In genomic region chr15:3332517-3332916, GRCm38 (mm10) we compare ENCODE assay signal across 37 mouse cellular contexts. TPM values are rescaled to one million over a fixed set of nuclear protein-coding genes. Genes with fewer than 3 reads are reported as not detected.
DNase-seq lines count a peak whose midpoint lies in the region; ATAC-seq and TF ChIP-seq lines count a peak whose summit lies in the region.
"Had no signal": no experiment of that assay in that cellular context is flagged by ENCODE, and none has a peak within 500 bp of the region (broad histone marks: within the 10 kb centered on the region; RNA-seq: fewer than 3 reads in every experiment).

No protein-coding gene starts in this region.

- H3K36me3 ChIP-seq in heart, adult 2 months (ENCODE audit: control insufficient read depth, insufficient read depth, low read length): peaks cover 11% of the 10 kb centered on the region
- H3K36me3 ChIP-seq in heart, embryonic 11.5 days (ENCODE audit: control insufficient read depth, insufficient read depth, low read length): peaks cover 5% of the 10 kb centered on the region; the same call in 1 of the 2 replicates
- H3K36me3 ChIP-seq in forebrain, embryonic 16.5 days (ENCODE audit: control insufficient read depth, insufficient read depth): no peaks in the 10 kb centered on the region
- H3K36me3 ChIP-seq: hindbrain, embryonic 12.5 days; limb, embryonic 10.5 days had no signal

- no peak overlapping the region for H3K9ac ChIP-seq in heart, adult 2 months (ENCODE audit: low read depth, low read length)
- no peak overlapping the region for H3K9ac ChIP-seq in heart, embryonic 11.5 days (ENCODE audit: low read depth, low read length)
- H3K9ac ChIP-seq in forebrain, embryonic 16.5 days (replicated peaks; ENCODE audit: low read depth, low read length): no peak overlapping the region
- H3K9ac ChIP-seq: forebrain, postnatal 0 days; heart, embryonic 13.5 days; hindbrain, embryonic 12.5 days; intestine, embryonic 15.5 days; limb, embryonic 15.5 days; liver, embryonic 13.5 days; stomach, embryonic 15.5 days had no signal

- WGBS in heart, adult 2 months: 65% methylated on average over 4 of the region's 4 CpGs
- WGBS in heart, embryonic 11.5 days (ENCODE audit: insufficient replicate concordance): 86% methylated on average over 4 of the region's 4 CpGs
- 87% methylated on average over 4 of the region's 4 CpGs for WGBS in forebrain, embryonic 16.5 days

- peak overlapping the region; percentile 76 for H3K27ac ChIP-seq in heart, adult 2 months
- H3K27ac ChIP-seq in heart, embryonic 11.5 days (ENCODE audit: low read depth, low read length): no peak overlapping the region
- H3K27ac ChIP-seq in forebrain, embryonic 16.5 days (ENCODE audit: low read length): no peak overlapping the region
- H3K27ac ChIP-seq: heart, embryonic 13.5 days; hindbrain, embryonic 12.5 days; hindbrain, postnatal 0 days; intestine, embryonic 15.5 days; kidney, postnatal 0 days; limb, embryonic 10.5 days; limb, embryonic 15.5 days; liver, embryonic 13.5 days; stomach, embryonic 15.5 days had no signal

- TF ChIP-seq CTCF in heart, adult 2 months (IDR thresholded peaks at IDR 0.05): no peak

- H3K4me2 ChIP-seq in heart, embryonic 11.5 days: no peak overlapping the region
- H3K4me2 ChIP-seq in forebrain, embryonic 16.5 days (ENCODE audit: low read length): no peak overlapping the region
- H3K4me2 ChIP-seq: heart, embryonic 13.5 days; hindbrain, embryonic 12.5 days; intestine, embryonic 15.5 days; limb, embryonic 15.5 days; liver, embryonic 13.5 days; stomach, embryonic 15.5 days had no signal

- no peak for ATAC-seq in heart, embryonic 11.5 days (replicated peaks; ENCODE audit: insufficient number of reproducible peaks, low FRiP score, low TSS enrichment)
- ATAC-seq in forebrain, embryonic 16.5 days: no peak
- ATAC-seq: activated CD4-positive, CD25-positive, alpha-beta regulatory T cell, adult 4 months; forebrain, postnatal 0 days; hindbrain, postnatal 0 days; intestine, embryonic 15.5 days had no signal

- H3K4me3 ChIP-seq in heart, adult 2 months: no peak overlapping the region
- no peak overlapping the region for H3K4me3 ChIP-seq in heart, embryonic 11.5 days (ENCODE audit: low read depth, low read length)
- no peak overlapping the region for H3K4me3 ChIP-seq in forebrain, embryonic 16.5 days (replicated peaks; ENCODE audit: low read length)
- H3K4me3 ChIP-seq: erythroblast, embryonic 14.5 days; heart, embryonic 13.5 days; hindbrain, embryonic 12.5 days; intestine, embryonic 15.5 days; limb, embryonic 10.5 days; limb, embryonic 15.5 days; liver, embryonic 13.5 days; stomach, embryonic 15.5 days had no signal

- H3K27me3 ChIP-seq in heart, adult 2 months (ENCODE audit: control insufficient read depth, insufficient read depth, low read length): no peaks in the 10 kb centered on the region
- no peaks in the 10 kb centered on the region for H3K27me3 ChIP-seq in heart, embryonic 11.5 days (ENCODE audit: control insufficient read depth, insufficient read depth, low read length)
- H3K27me3 ChIP-seq in forebrain, embryonic 16.5 days (replicated peaks; ENCODE audit: control insufficient read depth, insufficient read depth, low read length): no peaks in the 10 kb centered on the region
- H3K27me3 ChIP-seq: CH12.LX; heart, embryonic 13.5 days; hindbrain, embryonic 12.5 days; intestine, embryonic 15.5 days; limb, embryonic 15.5 days; liver, embryonic 13.5 days; stomach, embryonic 15.5 days had no signal

- H3K79me2 ChIP-seq in heart, adult 2 months (replicated peaks; ENCODE audit: control insufficient read depth, insufficient read depth, low read length): no peaks in the 10 kb centered on the region

- intact Hi-C loops in gastrocnemius, postnatal 36 days (cut with DNase I): no loop called here
- intact Hi-C loops in heart, adult 2 months (cut with DNase I): no loop called here
- intact Hi-C loops in heart, postnatal 25 days (cut with DNase I): no loop called here

- peak; percentile 55 for DNase-seq in gastrocnemius, adult 18-20 months (ENCODE audit: low spot score)
- no peak for DNase-seq in gastrocnemius, postnatal 36 days
- peak; percentile 22 to 65 for DNase-seq in heart, adult 2 months
- DNase-seq in heart, postnatal 25 days (ENCODE audit: low spot score): peak; percentile 7
- no peak for DNase-seq in lung, postnatal 4 days
- no peak for DNase-seq in thymus, postnatal 25 days
- DNase-seq: adrenal gland, adult 2 months; cerebellum, adult 2 months; cerebellum, postnatal 14 days; forebrain, postnatal 0 days; kidney, adult 8-10 months; kidney, postnatal 4 days; liver, embryonic 13.5 days; lung, adult 18-20 months; midbrain, embryonic 14.5 days; retina, postnatal 1 day; right cerebral cortex, postnatal 14 days; thymus, postnatal 36 days had no signal

- TF ChIP-seq POLR2A in heart, adult 2 months (IDR thresholded peaks at IDR 0.05; ENCODE audit: insufficient read depth, low read depth, low read length): no peak

- H3K4me1 ChIP-seq in heart, adult 2 months (ENCODE audit: control insufficient read depth, insufficient read depth, low read length): peaks cover 5% of the 10 kb centered on the region
- H3K4me1 ChIP-seq in heart, embryonic 11.5 days (ENCODE audit: control insufficient read depth, insufficient read depth, low read length): no peaks in the 10 kb centered on the region
- H3K4me1 ChIP-seq in forebrain, embryonic 16.5 days (replicated peaks; ENCODE audit: control insufficient read depth, insufficient read depth, low read length): no peaks in the 10 kb centered on the region
- H3K4me1 ChIP-seq: hindbrain, embryonic 12.5 days; intestine, embryonic 15.5 days; limb, embryonic 10.5 days; limb, embryonic 15.5 days; liver, embryonic 13.5 days; stomach, embryonic 15.5 days had no signal

- no peak for TF ChIP-seq EP300 in heart, adult 2 months (IDR thresholded peaks at IDR 0.05; ENCODE audit: insufficient read depth, low read depth, low read length)

- H3K9me3 ChIP-seq in heart, embryonic 11.5 days (replicated peaks; ENCODE audit: control insufficient read depth, low read length): no peaks in the 10 kb centered on the region; the same call in 1 of the 2 replicates
- no peaks in the 10 kb centered on the region for H3K9me3 ChIP-seq in forebrain, embryonic 16.5 days (ENCODE audit: control insufficient read depth, low read length)
- H3K9me3 ChIP-seq: hindbrain, embryonic 12.5 days; intestine, embryonic 15.5 days; limb, embryonic 10.5 days; limb, embryonic 15.5 days; liver, embryonic 13.5 days; stomach, embryonic 15.5 days had no signal

RNA-seq across cellular contexts. Expression of gene Ccdc152, which starts 29.2 kb away (rescaled TPM):
- total RNA-seq in gastrocnemius, adult 18-20 months (2021): not detected
- total RNA-seq in gastrocnemius, postnatal 36 days (2021): not detected
- total RNA-seq in heart, adult 2 months (2021): not detected
- 0.39 and 0.73 TPM in 2 replicates for polyA plus RNA-seq in heart, adult 2 months (2012; rRNA removed)
- polyA plus RNA-seq in heart, embryonic 11.5 days (2014; fragmentation: Nextera tagmentation; extraction: Ambion mirVana): 0.18 and 0.27 TPM in 2 replicates
- total RNA-seq in heart, postnatal 25 days (2021): under 1 TPM in 1 of 2 experiments, not detected in 1; 0.28 TPM
- 0.20 TPM in 1 of 2 replicates, not detected in the other for polyA plus RNA-seq in forebrain, embryonic 16.5 days (2015; fragmentation: Nextera tagmentation; extraction: Ambion mirVana)
- total RNA-seq: adrenal gland, adult 2 months; forebrain, postnatal 0 days; hindbrain, postnatal 0 days; layer of hippocampus, adult 8-10 months; layer of hippocampus, postnatal 25 days; left cerebral cortex, postnatal 10 days had no signal
- polyA plus RNA-seq: adrenal gland, adult 2 months; C2C12; erythroblast, embryonic 14.5 days; forebrain, embryonic 11.5 days; hindbrain, embryonic 12.5 days; limb, embryonic 10.5 days; neural tube, embryonic 14.5 days had no signal

Comparison
In these comparisons a context has a peak if more than half of its experiments do, and no peak if none do; other contexts are left out.
1. DNase-seq: peak in gastrocnemius, adult 18-20 months (single experiment), heart, adult 2 months (2 of 2) and heart, postnatal 25 days (single experiment); none in gastrocnemius, postnatal 36 days (0 of 2), lung, postnatal 4 days (0 of 2) and thymus, postnatal 25 days (single experiment).